ENCODE assay signal across 17 mouse cellular contexts in genomic region chr13:111406859-111407389, GRCm38 (mm10).
DNase-seq lines count a peak whose midpoint lies in the region; ATAC-seq and TF ChIP-seq lines count a peak whose summit lies in the region.
"Had no signal": no experiment of that assay in that cellular context is flagged by ENCODE, and none has a peak within 500 bp of the region (broad histone marks: within the 10 kb centered on the region; RNA-seq: fewer than 3 reads in every experiment).

No protein-coding gene starts in this region.

- no peak overlapping the region for H3K4me3 ChIP-seq in layer of hippocampus, adult 2 months
- H3K4me3 ChIP-seq in stomach, postnatal 0 days (ENCODE audit: low read depth, low read length): no peak overlapping the region
- H3K4me3 ChIP-seq in midbrain, embryonic 11.5 days (ENCODE audit: low read depth, low read length): no peak overlapping the region
- H3K4me3 ChIP-seq: forebrain, embryonic 12.5 days; heart, embryonic 10.5 days; hindbrain, embryonic 15.5 days; midbrain, embryonic 12.5 days; neural tube, embryonic 13.5 days had no signal

- H3K27me3 ChIP-seq in stomach, postnatal 0 days (ENCODE audit: control insufficient read depth, insufficient read depth, low read length): no peaks in the 10 kb centered on the region
- no peaks in the 10 kb centered on the region for H3K27me3 ChIP-seq in midbrain, embryonic 11.5 days (ENCODE audit: control insufficient read depth, insufficient read depth, low read length)
- H3K27me3 ChIP-seq: forebrain, embryonic 12.5 days; hindbrain, embryonic 15.5 days; midbrain, embryonic 12.5 days; neural tube, embryonic 13.5 days had no signal

- peak; percentile 58 for TF ChIP-seq CTCF in layer of hippocampus, adult 2 months (conservative IDR thresholded peaks at IDR 0.05)
- 0 out of 2 replicates have a peak, but pooled peaks have one; percentile 18 for TF ChIP-seq CTCF in stomach, postnatal 0 days (IDR thresholded peaks at IDR 0.05; ENCODE audit: low read depth)

- H3K9me3 ChIP-seq in stomach, postnatal 0 days (ENCODE audit: control insufficient read depth, low read length): no peaks in the 10 kb centered on the region
- no peaks in the 10 kb centered on the region for H3K9me3 ChIP-seq in midbrain, embryonic 11.5 days (ENCODE audit: control insufficient read depth, low read length)
- H3K9me3 ChIP-seq: forebrain, embryonic 12.5 days; heart, embryonic 10.5 days; hindbrain, embryonic 15.5 days; midbrain, embryonic 12.5 days; neural tube, embryonic 13.5 days had no signal

- 44% methylated on average over 9 of the region's 9 CpGs for WGBS in stomach, postnatal 0 days
- WGBS in midbrain, embryonic 11.5 days: 74% methylated on average over 9 of the region's 9 CpGs

- no peaks in the 10 kb centered on the region for H3K4me1 ChIP-seq in stomach, postnatal 0 days (replicated peaks; ENCODE audit: control insufficient read depth, insufficient read depth)
- H3K4me1 ChIP-seq in midbrain, embryonic 11.5 days (ENCODE audit: control insufficient read depth, insufficient read depth, low read length): no peaks in the 10 kb centered on the region
- H3K4me1 ChIP-seq: forebrain, embryonic 12.5 days; hindbrain, embryonic 15.5 days; midbrain, embryonic 12.5 days; neural tube, embryonic 13.5 days had no signal

- H3K9ac ChIP-seq in stomach, postnatal 0 days (ENCODE audit: low read length): no peak overlapping the region
- no peak overlapping the region for H3K9ac ChIP-seq in midbrain, embryonic 11.5 days (ENCODE audit: low read length)
- H3K9ac ChIP-seq: forebrain, embryonic 12.5 days; hindbrain, embryonic 15.5 days; midbrain, embryonic 12.5 days; neural tube, embryonic 13.5 days had no signal

- no peak for ATAC-seq in stomach, postnatal 0 days (ENCODE audit: low FRiP score, low TSS enrichment)
- no peak for ATAC-seq in midbrain, embryonic 11.5 days (ENCODE audit: low FRiP score)

- H3K27ac ChIP-seq in layer of hippocampus, adult 2 months: peak overlapping the region; percentile 74
- H3K27ac ChIP-seq in stomach, postnatal 0 days (replicated peaks): no peak overlapping the region
- no peak overlapping the region for H3K27ac ChIP-seq in midbrain, embryonic 11.5 days (ENCODE audit: low read depth, low read length)
- H3K27ac ChIP-seq: forebrain, embryonic 12.5 days; heart, embryonic 10.5 days; hindbrain, embryonic 15.5 days; midbrain, embryonic 12.5 days; neural tube, embryonic 13.5 days had no signal

- TF ChIP-seq EP300 in stomach, postnatal 0 days (optimal IDR thresholded peaks at IDR 0.05): no peak

- no peak overlapping the region for H3K4me2 ChIP-seq in stomach, postnatal 0 days (replicated peaks; ENCODE audit: low read depth)
- H3K4me2 ChIP-seq in midbrain, embryonic 11.5 days: no peak overlapping the region
- H3K4me2 ChIP-seq: forebrain, embryonic 12.5 days; hindbrain, embryonic 15.5 days; midbrain, embryonic 12.5 days; neural tube, embryonic 13.5 days had no signal

- H3K36me3 ChIP-seq in stomach, postnatal 0 days (ENCODE audit: control insufficient read depth, insufficient read depth, low read length): no peaks in the 10 kb centered on the region
- H3K36me3 ChIP-seq in midbrain, embryonic 11.5 days (ENCODE audit: control insufficient read depth, insufficient read depth, low read length): no peaks in the 10 kb centered on the region
- H3K36me3 ChIP-seq: forebrain, embryonic 12.5 days; heart, embryonic 10.5 days; hindbrain, embryonic 15.5 days; midbrain, embryonic 12.5 days; neural tube, embryonic 13.5 days had no signal

- DNase-seq in cerebellum, postnatal 10 days: peak; percentile 39 to 40
- DNase-seq in cerebellum, adult 11-12 months: no peak
- no peak for DNase-seq in layer of hippocampus, adult 2 months (ENCODE audit: low spot score in 2 of 2)
- DNase-seq in layer of hippocampus, postnatal 36 days: no peak
- DNase-seq in right cerebral cortex, postnatal 14 days: peak; percentile 21
- DNase-seq in right cerebral cortex, adult 2 months (ENCODE audit: low spot score in 2 of 2): no peak
- no peak for DNase-seq in stomach, postnatal 0 days (ENCODE audit: low spot score)
- no peak for DNase-seq in midbrain, embryonic 11.5 days (ENCODE audit: low spot score, missing footprints)
- DNase-seq: kidney, adult 18-20 months; kidney, postnatal 14 days; layer of hippocampus, adult 9-11 months; thymus, adult 18-20 months had no signal

Comparison
In these comparisons a context has a peak if more than half of its experiments do, and no peak if none do; other contexts are left out.
1. DNase-seq: peak in cerebellum, postnatal 10 days (2 of 2) and right cerebral cortex, postnatal 14 days (single experiment); none in cerebellum, adult 11-12 months (single experiment), layer of hippocampus, adult 2 months (0 of 2), layer of hippocampus, postnatal 36 days (0 of 2), right cerebral cortex, adult 2 months (0 of 2), stomach, postnatal 0 days (single experiment) and midbrain, embryonic 11.5 days (single experiment).